Mouse (Mus musculus): ENCODE measurements around the gene Prc1. TPM values are rescaled to one million over a fixed set of nuclear protein-coding genes. Genes with fewer than 3 reads are reported as not detected.

The Prc1 gene
- polyA plus RNA-seq, 1 experiment from 2014 or later = 242 TPM

Other genes starting within 250 kb of the Prc1 start
- gene Idh2, start 179.1 kb upstream of the Prc1 start, polyA plus RNA-seq (2016; fragmentation: Nextera tagmentation; extraction: Ambion mirVana) = 462 and 476 TPM in 2 replicates
- gene Sema4b, start 107.6 kb upstream of the Prc1 start, polyA plus RNA-seq (2016; fragmentation: Nextera tagmentation; extraction: Ambion mirVana) = 15.1 and 15.9 TPM in 2 replicates
- 69.0 and 70.2 TPM in 2 replicates for gene Cib1, start 61.6 kb upstream of the Prc1 start, polyA plus RNA-seq (2016; fragmentation: Nextera tagmentation; extraction: Ambion mirVana)
- gene Gdpgp1, start 61.6 kb upstream of the Prc1 start, polyA plus RNA-seq (2016; fragmentation: Nextera tagmentation; extraction: Ambion mirVana) = 6.3 and 6.7 TPM in 2 replicates
- gene Ttll13, start 48.1 kb upstream of the Prc1 start, polyA plus RNA-seq (2016; fragmentation: Nextera tagmentation; extraction: Ambion mirVana) = 0.84 and 0.99 TPM in 2 replicates
- gene Ngrn, start 33.2 kb upstream of the Prc1 start, polyA plus RNA-seq (2016; fragmentation: Nextera tagmentation; extraction: Ambion mirVana) = 43.0 and 44.9 TPM in 2 replicates
- gene Vps33b, start 24.8 kb upstream of the Prc1 start, polyA plus RNA-seq (2016; fragmentation: Nextera tagmentation; extraction: Ambion mirVana) = 17.3 and 18.5 TPM in 2 replicates
- gene Rccd1, start 30.0 kb downstream of the Prc1 start, polyA plus RNA-seq (2016; fragmentation: Nextera tagmentation; extraction: Ambion mirVana) = 12.3 and 14.1 TPM in 2 replicates
- 42.0 and 44.0 TPM in 2 replicates for gene Unc45a, start 46.6 kb downstream of the Prc1 start, polyA plus RNA-seq (2016; fragmentation: Nextera tagmentation; extraction: Ambion mirVana)
- gene Hddc3, start 48.7 kb downstream of the Prc1 start, polyA plus RNA-seq (2016; fragmentation: Nextera tagmentation; extraction: Ambion mirVana) = 25.2 and 27.9 TPM in 2 replicates
- 17.0 and 17.8 TPM in 2 replicates for gene Man2a2, start 76.9 kb downstream of the Prc1 start, polyA plus RNA-seq (2016; fragmentation: Nextera tagmentation; extraction: Ambion mirVana)
- gene Fes, start 93.5 kb downstream of the Prc1 start, polyA plus RNA-seq (2016; fragmentation: Nextera tagmentation; extraction: Ambion mirVana) = 7.2 and 9.2 TPM in 2 replicates
- 3.3 and 3.9 TPM in 2 replicates for gene Furin, start 111.0 kb downstream of the Prc1 start, polyA plus RNA-seq (2016; fragmentation: Nextera tagmentation; extraction: Ambion mirVana)
- 54.7 and 55.9 TPM in 2 replicates for gene Blm, start 240.7 kb downstream of the Prc1 start, polyA plus RNA-seq (2016; fragmentation: Nextera tagmentation; extraction: Ambion mirVana)

All from forebrain, embryonic 10.5 days (tissue).